Mouse (Mus musculus): ENCODE measurements around the gene Cux2.

The Cux2 gene

DNA sequence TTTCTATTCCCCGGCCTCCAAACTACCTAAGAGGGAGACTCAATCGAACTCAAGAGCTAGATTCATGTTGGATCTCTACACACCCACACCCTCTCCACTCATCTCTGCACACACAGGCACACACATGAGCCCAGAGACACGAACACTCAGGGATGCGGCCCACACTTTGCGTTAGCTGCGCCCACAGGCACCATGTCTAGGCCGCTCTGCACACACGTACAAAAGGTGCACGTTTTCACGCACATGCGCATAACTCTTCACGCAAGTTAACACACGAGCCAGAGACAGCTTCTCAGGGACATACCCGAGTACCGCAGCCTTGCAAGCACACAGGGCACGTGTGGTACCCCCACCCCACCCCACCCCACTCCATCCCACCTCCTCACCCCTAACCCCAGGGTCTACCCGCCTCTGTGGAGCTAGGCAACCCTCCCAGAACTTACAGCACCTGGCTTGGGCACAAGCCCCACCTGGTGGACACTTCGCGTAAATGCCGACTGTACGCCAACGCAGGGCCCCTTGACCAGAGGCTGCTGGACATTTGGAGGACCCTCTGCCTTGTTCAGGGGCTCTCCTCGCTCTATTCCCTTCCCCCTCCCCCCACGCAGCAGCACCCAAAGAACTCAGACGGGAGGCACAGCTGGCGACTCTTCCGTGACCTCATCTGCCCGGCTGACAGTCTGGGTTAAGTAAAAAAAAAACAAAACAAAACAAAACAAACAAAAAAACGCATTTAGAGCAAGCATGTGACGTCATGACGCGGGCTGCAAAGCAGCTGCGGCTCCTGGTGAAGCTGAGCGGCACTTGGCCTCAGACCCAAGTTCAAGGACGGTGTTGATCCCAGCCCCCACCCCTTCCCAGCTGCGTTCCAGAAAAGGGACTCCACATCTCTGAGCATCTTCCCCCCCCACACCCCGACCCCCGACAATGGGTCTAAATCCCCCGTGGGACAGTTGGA lies 9.4 kb upstream of the Cux2 start:
- DNase-seq (ENCODE audit: low spot score): peak; percentile 63

DNA sequence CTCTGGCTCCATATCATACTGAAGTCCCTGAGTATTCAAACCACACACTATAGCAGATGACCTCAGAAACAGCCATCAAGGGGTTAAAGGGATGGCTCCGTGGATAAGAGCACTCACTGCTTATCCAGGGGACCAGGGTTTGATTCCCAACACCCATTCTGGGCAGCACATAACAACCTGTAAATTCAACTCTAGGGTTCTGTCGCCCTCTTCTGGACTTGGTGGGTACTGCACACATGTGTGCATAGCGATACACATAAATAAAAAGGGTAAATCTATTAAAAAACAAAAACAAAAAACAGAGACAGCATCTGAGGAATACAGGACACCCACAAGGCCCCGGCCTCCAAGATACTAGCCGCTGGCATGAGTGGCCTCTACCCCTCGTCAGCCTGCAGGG lies 7.7 kb upstream of the Cux2 start:
- no peak for DNase-seq (ENCODE audit: low spot score)

DNA sequence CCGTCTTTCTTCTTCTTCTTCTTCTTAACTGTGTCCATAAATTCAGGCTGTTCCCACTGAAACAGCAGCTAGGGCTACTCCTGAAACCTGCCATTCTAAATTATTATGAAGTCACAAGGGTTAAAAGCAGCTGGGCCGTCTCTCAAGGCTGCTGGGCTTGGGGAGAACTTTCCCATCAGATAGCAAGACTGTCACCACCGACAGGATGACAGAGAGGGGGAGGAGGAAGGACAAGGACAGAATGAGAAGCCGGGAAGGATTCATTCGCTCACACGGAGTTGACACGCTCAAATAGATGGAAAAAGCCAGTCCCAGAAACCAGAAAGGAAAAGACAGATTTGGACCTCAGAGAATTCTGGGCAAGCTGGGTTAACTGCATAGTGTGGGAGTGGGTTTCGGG lies 6.7 kb upstream of the Cux2 start:
- DNase-seq (ENCODE audit: low spot score): no peak

DNA sequence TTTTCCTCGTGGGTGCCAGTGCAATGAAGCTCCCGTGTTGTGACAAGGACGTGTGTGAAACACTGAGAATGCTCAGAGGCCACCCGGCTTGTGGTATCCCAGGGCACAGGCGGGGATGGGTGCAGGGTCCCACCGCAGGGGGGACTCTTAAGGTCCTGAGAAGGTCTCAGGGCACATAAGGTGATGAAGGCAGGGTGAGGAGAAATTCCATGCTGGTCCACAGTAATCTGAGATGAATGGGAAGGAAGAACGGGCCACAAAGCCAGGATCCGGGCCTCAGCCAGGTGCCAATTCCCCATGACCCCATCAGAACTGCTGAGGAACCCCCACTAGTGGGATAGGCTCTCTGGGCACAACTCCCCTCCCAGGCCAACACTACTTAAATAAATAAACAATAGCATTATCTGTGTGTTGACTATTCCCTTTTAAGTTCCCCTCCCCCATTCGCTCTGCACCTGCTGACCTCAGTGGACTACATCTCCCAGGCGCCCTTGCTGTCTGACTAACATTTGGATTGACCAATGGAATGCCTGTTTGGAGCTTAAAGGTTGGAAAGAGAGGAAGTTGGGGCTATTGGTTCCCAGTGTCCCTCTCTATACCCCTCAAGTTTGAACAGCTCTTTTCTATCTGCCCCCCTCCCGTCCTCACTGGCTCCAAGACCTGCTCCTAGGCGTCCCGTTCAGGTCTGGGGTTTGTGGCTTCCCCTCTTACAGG lies 4.4 kb upstream of the Cux2 start:
- peak; percentile 79 for DNase-seq (ENCODE audit: low spot score)

DNA sequence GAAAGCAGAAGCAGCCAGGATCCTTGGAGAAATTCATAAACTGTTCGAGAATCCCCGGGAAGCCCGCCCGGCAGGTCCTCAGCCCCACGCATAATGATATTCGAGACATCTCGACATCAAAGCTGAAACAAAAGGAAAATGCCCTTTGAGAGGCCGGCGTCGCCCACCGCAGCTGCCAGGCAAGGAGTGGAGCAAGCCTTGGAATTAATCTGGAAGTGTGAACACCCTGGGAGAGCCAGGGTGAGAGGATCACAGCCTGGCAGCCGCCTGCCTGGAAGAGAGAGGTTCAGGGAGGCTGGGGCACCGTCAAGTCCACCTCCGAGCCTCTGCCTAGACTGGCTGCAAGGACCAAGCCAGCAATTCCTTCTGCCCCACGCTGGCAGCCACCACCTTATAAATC lies 3.7 kb upstream of the Cux2 start:
- DNase-seq (ENCODE audit: low spot score): peak; percentile 52

DNA sequence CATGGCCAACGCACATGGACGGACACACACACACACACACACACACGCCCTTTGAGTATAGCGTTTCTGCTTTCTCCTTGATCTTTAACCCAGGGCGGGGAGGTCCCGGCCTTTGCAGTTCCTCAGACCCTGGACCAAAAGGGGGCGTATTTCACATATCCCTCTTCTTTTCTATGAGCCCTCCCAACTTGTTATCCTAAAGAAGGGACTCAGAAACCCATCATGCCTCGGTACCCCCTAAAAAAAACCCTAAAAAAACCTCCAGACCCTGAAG lies 867 bp upstream of the Cux2 start:
- DNase-seq (ENCODE audit: low spot score): no peak

DNA sequence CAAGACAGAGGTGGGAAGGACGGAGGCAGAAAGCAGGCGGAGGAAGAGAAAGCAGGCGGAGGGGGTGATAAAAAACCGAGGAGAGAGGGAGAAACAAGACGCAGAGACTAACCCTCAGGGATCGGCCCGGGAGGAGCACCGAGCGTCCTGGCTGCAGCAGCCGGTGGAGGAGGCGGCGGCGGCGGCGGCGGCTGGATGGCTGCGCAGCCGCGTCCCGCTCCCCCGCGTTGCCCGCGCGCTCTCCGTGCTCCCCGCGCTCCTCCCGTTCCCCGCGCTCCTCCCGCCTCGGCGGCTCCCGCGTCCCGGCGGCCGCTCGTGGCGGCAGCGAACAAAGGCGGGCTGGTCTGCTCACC lies 262 bp downstream of the Cux2 start:
- no peak for DNase-seq (ENCODE audit: low spot score)

DNA sequence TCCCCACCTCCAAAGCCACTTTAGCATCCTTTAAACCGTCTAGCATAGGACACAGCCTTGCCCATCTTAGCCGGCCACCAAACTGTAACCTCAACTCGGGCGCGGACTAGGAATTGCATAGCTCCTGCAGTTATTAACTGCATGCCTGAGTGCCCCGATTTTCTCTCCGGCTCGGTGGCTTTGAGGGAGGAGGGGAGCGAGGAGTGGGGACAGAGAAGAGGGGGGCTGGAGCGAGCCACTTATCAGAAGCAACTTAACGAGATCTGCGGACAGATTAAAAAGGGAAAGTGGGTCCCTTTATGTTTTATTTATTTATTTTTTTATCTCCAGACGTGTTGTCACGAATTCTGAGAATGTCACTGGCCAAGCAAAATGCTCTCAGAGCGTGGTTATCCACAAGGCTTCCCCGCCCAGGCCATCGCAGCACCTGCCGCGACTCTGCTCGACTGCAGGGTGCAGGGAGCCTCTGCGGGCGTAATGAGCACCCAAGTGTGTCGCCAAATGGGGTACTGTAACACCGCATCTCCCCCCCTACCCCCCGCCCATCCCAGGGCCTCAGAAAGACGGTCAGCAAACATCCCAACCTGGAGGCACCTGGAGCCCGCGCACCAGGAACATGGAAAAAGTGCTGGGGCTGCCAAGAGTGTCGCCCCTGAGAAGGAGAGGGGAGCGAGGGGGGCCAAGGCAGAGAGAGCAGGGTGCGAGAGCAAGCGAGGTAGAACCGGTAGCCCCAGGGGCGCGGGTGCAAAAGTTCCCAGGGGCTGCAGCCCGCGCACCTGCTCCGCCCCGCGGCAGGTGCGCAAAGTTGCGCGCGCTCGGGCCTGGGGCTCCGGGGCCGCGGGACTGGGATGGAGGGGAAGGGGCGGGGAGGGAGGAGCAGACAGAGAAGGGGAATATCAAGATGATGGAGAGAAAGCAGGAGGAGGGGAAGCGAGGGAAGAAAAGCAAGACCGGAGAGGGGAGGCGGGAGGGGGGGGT lies 927 bp downstream of the Cux2 start:
- DNase-seq (ENCODE audit: low spot score): no peak

DNA sequence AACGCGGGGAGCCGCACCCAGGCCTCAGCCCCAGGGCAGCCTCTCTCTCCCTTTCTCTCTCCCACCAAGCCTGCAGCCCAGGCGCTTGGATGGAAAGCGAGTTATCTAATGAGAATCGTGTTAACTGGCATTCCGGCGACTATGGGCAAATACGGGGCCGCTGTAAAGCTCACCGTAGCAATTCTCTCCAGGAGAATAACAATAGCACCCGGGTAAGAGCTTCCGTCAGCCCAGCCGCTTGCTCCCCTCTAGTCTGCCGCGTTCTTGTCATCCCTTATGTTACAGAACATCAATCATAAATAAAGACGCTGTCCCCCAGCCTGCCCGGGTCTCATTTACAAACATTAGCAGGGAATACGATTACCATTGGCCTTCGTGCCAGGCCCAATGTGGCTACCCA lies 1.6 kb downstream of the Cux2 start:
- no peak for DNase-seq (ENCODE audit: low spot score)

DNA sequence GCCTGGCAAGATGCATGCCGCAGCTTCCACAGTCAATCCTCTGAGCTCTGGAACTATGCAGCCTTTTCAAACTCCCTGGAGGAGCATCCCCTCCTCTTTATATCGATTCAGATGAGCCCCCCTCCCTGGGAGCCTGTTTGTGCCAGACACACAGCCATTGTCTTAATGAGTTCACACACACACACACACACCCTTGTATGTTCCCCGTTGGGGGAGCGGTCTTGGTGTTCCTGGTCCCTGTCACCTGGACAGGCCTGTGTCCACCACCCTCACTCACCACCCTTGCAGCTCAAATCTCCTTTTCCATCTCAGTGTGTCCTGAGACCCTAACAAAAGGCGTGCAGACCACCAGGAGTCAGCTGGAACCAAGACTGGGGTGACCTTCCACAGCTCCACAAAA lies 2.1 kb downstream of the Cux2 start:
- no peak for DNase-seq (ENCODE audit: low spot score)

DNA sequence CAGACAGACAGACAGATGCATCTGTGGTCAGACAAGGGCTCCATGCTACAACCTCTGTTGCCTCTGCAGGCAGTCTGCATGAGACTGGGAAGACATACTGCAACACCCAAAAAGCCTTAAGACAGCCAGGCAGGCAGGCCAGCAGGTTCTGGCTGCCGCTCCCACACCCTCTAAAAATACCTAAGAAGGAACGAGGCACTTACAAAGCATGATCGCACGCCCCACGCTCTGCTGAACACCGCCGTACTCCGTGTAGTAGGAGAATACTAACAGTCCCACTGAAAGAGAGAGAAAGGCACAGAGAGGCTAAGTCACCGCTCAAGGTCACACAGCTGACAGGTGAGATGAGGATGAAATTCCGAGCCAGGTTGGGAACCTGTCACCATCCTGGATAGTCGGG lies 6.3 kb downstream of the Cux2 start:
- DNase-seq (ENCODE audit: low spot score): no peak

DNA sequence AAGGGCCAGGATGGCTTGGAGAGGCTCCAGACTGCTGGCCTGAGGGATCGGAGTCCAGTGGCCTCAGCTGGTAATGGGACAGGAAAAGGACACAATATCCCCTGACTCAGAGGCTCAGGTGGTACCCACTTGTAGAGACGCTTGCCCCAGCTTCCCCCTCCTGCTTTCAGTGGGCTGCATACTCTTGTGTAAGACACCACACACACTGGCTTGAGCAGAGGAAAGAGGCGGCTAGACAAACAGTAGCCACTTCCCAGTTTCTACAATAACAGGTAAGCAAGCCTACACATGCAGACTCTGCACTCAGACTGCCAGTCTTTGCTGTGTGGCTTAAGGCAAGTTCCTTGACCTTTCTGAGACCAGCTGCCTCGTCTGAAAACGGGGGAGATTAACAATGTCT lies 14.6 kb downstream of the Cux2 start:
- no peak for DNase-seq (ENCODE audit: low spot score)

DNA sequence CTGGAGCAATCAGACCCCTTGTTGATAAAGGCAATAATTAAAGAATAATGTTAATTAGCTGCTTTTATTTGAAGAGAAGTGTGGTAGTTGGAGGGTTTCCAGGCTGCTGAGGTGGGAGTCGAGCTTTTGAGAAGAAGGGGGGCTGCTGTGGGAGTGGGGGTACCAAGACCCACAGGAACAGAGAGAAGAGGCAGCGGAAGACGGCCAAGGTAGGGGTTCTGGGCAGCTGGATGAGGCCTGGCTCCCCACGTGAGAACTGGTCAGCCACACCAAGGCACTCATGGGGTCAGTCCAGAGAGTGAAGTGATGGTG lies 16.8 kb downstream of the Cux2 start:
- DNase-seq (ENCODE audit: low spot score): no peak

DNA sequence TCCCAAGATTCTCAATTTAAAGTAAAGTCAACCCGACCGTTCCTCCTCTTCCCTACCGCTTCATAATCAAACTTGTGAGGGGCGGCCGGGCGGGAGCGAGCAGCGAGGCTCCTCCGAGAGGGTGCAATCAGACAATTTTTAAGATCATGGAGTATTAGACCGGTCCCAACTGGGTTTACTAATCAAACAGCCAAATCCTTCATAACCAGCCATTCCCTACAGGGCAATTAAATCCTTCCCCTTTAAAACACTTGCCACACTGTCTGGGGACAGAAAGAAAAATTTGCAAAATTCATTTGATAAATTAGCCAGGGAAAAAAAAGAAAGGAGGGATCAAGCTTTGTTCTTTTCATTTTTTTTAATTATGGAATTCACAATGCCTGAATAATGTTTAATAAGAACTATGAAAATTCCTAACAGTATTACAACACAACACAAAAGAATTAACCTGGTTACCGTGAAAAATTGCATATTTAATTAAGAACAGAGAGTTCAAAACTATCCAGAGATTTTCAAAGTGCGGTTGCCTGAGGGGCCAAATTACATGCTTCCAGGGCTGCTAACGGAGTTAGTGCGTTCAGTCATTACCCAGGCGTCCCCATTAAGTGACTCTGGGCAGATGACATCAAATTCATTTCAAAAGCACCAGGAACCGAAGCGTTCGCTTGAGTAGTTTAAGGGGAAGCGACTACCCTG lies 17.3 kb downstream of the Cux2 start:
- peak; percentile 14 for DNase-seq (ENCODE audit: low spot score)

DNA sequence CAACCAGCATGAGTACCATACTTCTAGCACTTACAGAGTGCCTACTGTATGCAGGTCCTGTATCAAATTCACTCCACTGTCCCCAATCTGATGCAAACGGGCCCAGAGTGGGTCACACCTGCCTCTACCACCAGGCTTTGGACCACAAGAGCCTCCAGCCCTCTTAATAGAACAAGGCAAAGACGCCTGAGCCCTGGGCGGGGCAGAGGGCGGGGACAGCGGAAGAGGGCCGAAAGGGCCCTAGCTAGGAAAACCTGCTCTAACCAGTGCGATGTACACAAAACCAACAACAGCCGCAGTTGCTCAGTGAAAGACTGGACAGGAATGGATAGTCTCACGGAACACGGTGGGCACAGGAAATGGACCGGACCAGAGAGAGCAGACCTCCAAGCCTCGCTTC lies 18.8 kb downstream of the Cux2 start:
- no peak for DNase-seq (ENCODE audit: low spot score)

DNA sequence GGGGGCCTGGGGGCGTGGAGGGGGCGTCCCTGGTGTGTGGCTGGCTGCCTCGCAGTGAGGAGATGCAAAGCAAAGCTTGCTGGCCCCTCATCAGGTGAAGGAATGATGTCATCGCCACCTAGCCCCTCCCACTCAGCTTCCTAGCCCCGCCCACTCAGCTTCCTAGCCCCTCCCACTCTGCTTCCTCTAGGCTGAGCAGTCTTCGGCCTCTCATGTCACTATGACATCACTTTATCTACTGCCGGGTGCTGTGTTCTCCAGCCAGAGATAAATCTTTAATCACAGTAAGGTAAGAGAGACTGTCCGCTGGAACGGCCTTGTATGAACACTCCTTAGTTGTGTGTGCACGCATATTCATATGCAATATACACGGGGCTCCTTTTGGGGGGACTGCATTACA lies 19.3 kb downstream of the Cux2 start:
- no peak for DNase-seq (ENCODE audit: low spot score)

DNA sequence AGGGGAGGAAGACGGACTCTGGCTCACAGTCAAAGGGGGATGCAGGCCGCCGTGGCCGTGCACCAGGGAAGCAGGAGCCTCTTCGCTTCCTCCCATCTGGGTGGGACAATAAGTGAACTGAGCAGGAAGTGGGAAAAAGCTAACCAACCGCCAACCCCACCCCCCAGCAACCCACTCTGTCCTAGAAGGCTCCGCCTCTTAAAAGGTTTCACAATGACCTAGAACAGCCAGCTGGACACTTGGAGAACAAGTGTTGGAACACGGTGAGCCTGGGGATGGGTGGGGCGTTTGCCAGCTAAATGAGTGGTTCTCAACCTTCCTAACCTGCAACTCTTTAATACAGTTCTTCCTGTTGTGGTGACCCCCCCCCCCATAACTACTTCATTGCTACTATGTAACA lies 23.1 kb downstream of the Cux2 start:
- no peak for DNase-seq (ENCODE audit: low spot score)

DNA sequence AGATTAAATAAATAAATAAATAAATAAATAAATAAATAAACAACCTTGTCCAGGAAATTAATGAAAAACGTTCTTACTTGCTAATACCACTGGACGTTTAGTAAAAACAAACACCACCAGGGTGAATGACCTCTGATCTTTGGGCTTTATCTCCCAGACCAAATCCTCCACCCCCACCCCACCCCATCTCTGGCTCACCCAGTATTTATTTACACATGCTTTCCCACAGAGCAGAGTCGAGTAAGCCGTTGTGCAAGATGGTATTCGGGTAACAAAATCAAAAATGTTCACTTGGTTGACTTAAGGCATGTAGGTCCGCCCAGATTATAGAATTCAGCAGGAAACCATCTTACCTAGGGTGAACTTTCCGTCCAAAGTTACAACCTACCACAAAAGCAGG lies 23.6 kb downstream of the Cux2 start:
- DNase-seq (ENCODE audit: low spot score): no peak

DNA sequence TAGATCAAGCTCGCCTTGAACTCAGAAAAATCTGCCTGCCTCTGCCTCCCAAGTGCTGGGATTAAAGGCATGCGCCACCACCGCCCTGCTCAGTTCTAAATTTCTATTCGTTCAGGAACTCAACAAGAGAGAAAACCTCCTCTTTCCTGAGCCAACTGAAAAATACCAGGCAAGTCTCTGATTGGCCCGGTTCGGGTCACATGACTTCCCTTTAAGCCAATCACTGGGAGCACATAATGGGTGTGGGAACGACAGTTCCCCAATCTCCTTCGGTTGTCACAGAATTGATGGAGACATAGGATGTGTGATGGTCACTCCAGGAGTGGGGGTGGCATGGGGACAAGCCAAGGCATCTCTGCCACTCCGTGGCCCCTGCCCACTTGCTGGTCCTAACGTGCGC lies 24.8 kb downstream of the Cux2 start:
- DNase-seq (ENCODE audit: low spot score): no peak

DNA sequence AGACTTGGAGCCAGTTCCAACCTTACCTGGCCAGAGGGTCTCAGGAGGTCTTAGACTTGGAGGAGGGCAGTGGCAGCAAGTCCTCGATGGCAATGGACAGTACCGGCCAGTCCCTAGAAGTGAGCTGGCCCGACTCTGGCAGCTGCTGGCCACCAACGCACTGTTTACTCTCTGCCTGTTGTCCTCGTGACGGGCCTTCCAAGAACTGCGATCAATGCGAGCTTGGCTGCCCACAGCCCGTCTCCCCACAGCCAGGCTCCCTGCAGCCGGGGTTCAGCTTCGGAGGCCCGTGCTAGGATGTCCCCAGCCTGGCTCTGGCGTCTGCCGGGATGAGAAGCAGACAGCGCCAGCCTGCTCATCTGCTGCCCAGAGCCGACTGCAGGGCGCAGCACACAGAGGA lies 30.6 kb downstream of the Cux2 start:
- DNase-seq (ENCODE audit: low spot score): no peak

DNA sequence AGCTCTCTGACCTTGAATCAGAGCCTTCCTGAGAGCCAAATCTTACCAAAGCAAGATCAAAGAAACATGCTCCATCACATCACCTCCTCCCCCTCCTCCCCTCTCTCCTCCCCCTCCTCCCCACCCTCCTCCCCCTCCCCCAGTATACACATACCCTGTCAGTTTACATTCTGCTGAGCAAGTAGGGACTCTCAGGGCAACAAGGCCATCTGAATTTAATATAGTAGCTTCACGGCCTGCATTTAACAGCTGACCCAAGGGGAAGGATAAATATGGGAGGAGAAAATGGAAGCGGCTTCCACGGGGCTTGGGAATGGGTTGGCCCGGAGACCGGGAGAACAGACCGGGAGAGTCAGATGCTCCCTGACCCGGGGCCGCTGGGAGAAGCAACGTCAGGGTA lies 32.1 kb downstream of the Cux2 start:
- DNase-seq (ENCODE audit: low spot score): no peak

DNA sequence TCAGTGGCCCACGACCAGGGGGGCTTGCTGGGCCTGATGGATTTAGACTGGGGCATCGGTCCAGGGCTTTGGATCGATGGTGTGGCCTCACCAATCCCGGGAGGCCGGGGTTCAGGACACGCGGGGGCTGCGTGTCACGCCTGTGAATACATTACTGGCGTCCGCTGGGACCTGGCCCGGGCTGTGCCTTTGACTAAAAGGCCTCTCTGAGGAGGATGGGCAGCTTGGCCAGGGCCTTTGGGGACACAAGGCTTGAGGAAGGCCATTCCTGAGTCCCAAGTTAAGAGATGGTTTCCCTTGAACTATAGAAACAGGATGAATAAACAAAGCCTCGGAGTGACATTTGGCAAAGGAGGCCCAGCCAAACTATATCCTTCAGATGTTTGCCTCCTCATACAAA lies 32.6 kb downstream of the Cux2 start:
- no peak for DNase-seq (ENCODE audit: low spot score)
